Mouse (Mus musculus) midbrain, embryonic 12.5 days (tissue): Measurements from ENCODE around the gene Trim29. TPM values are rescaled to one million over a fixed set of nuclear protein-coding genes. Genes with fewer than 3 reads are reported as not detected.

ENCODE experiments used
- ATAC-seq: fragments of 200-750 bp; cut with Nextera tagmentation; 2 replicates; pipeline ENCODE4 v1.8.0; 2017; ENCODE audit warnings: low read depth, moderate TSS enrichment, moderate library complexity; ENCODE audit not compliant: low FRiP score
- H3K27ac ChIP-seq: fragments of 300-500 bp; sonication (generic); replicated peaks from 2 replicates; pipeline ENCODE4 v1.5.1; 2016; ENCODE audit warnings: mild to moderate bottlenecking
- H3K27me3 ChIP-seq: fragments of 300-500 bp; sonication (generic); 2 replicates; pipeline ENCODE4 v1.6.1; 2016; ENCODE audit warnings: mild to moderate bottlenecking
- H3K36me3 ChIP-seq: fragments of 300-500 bp; sonication (generic); 2 replicates; pipeline ENCODE4 v1.6.1; 2016
- H3K4me1 ChIP-seq: fragments of 300-500 bp; sonication (generic); 2 replicates; pipeline ENCODE4 v1.6.1; 2016
- H3K4me2 ChIP-seq: fragments of 300-500 bp; sonication (generic); replicated peaks from 2 replicates; pipeline ENCODE4 v1.6.1; 2016; ENCODE audit warnings: mild to moderate bottlenecking, moderate library complexity
- H3K4me3 ChIP-seq: fragments of 300-500 bp; sonication (generic); 2 replicates; pipeline ENCODE4 v1.5.1; 2016; ENCODE audit warnings: mild to moderate bottlenecking
- H3K9ac ChIP-seq: fragments of 300-500 bp; sonication (generic); replicated peaks from 2 replicates; pipeline ENCODE4 v1.6.1; 2016; ENCODE audit warnings: mild to moderate bottlenecking, moderate library complexity
- H3K9me3 ChIP-seq: fragments of 300-500 bp; sonication (generic); 2 replicates; pipeline ENCODE4 v1.6.1; 2016; ENCODE audit warnings: mild to moderate bottlenecking
- WGBS: fragments of 180-500 bp; shearing (Covaris S2); methylation state at CpG from one replicate; pipeline ENCODE4 v1.1.7; 2016; 5-methylcytosine and 5-hydroxymethylcytosine counted together
- polyA plus RNA-seq: library from polyadenylated mRNA; unstranded; fragments of >200 nt; fragmentation: Nextera tagmentation; extraction: Ambion mirVana; gene quantifications from 2 replicates; pipeline ENCODE4 v1.2.1, GENCODE M21; 2016

Trim29 gene
- polyA plus RNA-seq, 1 experiment from 2014 or later: 1.6 TPM

- ATAC-seq: no peak
- Histone ChIP-seq H3K9ac (no peak overlapping the region), H3K9me3 (no peaks in the 10 kb centered on the region), H3K4me3 (no peak overlapping the region), H3K4me1 (peaks cover 35% of the 10 kb centered on the region), H3K4me2 (no peak overlapping the region), H3K27me3 (peaks cover 62% of the 10 kb centered on the region), H3K36me3 (no peaks in the 10 kb centered on the region), H3K27ac (no peak overlapping the region)
- 87% methylated on average over 9 of the region's 9 CpGs for WGBS
Observed at GRCm38 (mm10) chr9:43273735-43274134, 36.9 kb upstream of the Trim29 start.

GRCm38 (mm10) chr9:43284284-43284683 lies 26.4 kb upstream of the Trim29 start:
- peak; percentile 80 for ATAC-seq
- Histone ChIP-seq H3K4me1 (peaks cover 10% of the 10 kb centered on the region; the same call in 1 of the 2 replicates), H3K9ac (no peak overlapping the region), H3K4me3 (no peak overlapping the region), H3K9me3 (no peaks in the 10 kb centered on the region), H3K27me3 (peaks cover 47% of the 10 kb centered on the region), H3K27ac (no peak overlapping the region), H3K36me3 (no peaks in the 10 kb centered on the region), H3K4me2 (no peak overlapping the region)
- WGBS: 4% methylated on average over 6 of the region's 6 CpGs

GRCm38 (mm10) chr9:43285281-43285680 lies 25.4 kb upstream of the Trim29 start:
- peaks cover 10% of the 10 kb centered on the region; the same call in 1 of the 2 replicates for H3K4me1 ChIP-seq
- H3K4me2 ChIP-seq: no peak overlapping the region
- no peaks in the 10 kb centered on the region for H3K36me3 ChIP-seq
- no peak overlapping the region for H3K9ac ChIP-seq
- H3K4me3 ChIP-seq: no peak overlapping the region
- peaks cover 48% of the 10 kb centered on the region for H3K27me3 ChIP-seq
- 85% methylated on average over 4 of the region's 4 CpGs for WGBS
- no peak for ATAC-seq
- H3K27ac ChIP-seq: no peak overlapping the region
- H3K9me3 ChIP-seq: no peaks in the 10 kb centered on the region

- peak; percentile 62; the same call in 1 of the 2 replicates for ATAC-seq
- 2% methylated on average over 20 of the region's 20 CpGs for WGBS
- peak overlapping the region; percentile 43 for H3K9ac ChIP-seq
- 0 out of 2 replicates have a peak, but pooled peaks cover 6% of the 10 kb centered on the region for H3K4me1 ChIP-seq
- H3K9me3 ChIP-seq: no peaks in the 10 kb centered on the region
- H3K36me3 ChIP-seq: no peaks in the 10 kb centered on the region
- peak overlapping the region; percentile 43 for H3K4me2 ChIP-seq
- H3K27me3 ChIP-seq: peaks cover 44% of the 10 kb centered on the region
- H3K4me3 ChIP-seq: no peak overlapping the region
- H3K27ac ChIP-seq: no peak overlapping the region
Observed at GRCm38 (mm10) chr9:43286870-43287269, 23.8 kb upstream of the Trim29 start.

- WGBS: 91% methylated on average over 6 of the region's 6 CpGs
Observed at GRCm38 (mm10) chr9:43293058-43293457, 17.6 kb upstream of the Trim29 start.

GRCm38 (mm10) chr9:43300394-43300793 lies 10.3 kb upstream of the Trim29 start:
- H3K4me3 ChIP-seq: no peak overlapping the region
- 81% methylated on average over 10 of the region's 10 CpGs for WGBS
- no peaks in the 10 kb centered on the region for H3K9me3 ChIP-seq
- no peak overlapping the region for H3K27ac ChIP-seq
- no peak overlapping the region for H3K4me2 ChIP-seq
- H3K9ac ChIP-seq: no peak overlapping the region
- ATAC-seq: no peak
- no peaks in the 10 kb centered on the region for H3K27me3 ChIP-seq
- H3K4me1 ChIP-seq: no peaks in the 10 kb centered on the region
- no peaks in the 10 kb centered on the region for H3K36me3 ChIP-seq

More at GRCm38 (mm10) chr9:43293058-43293457, 17.6 kb upstream of the Trim29 start:
- no peaks in the 10 kb centered on the region for H3K4me1 ChIP-seq
- no peak overlapping the region for H3K27ac ChIP-seq
- no peak overlapping the region for H3K9ac ChIP-seq
- H3K4me2 ChIP-seq: no peak overlapping the region
- H3K9me3 ChIP-seq: no peaks in the 10 kb centered on the region
- ATAC-seq: no peak
- no peak overlapping the region for H3K4me3 ChIP-seq
- H3K36me3 ChIP-seq: no peaks in the 10 kb centered on the region
- H3K27me3 ChIP-seq: 0 out of 2 replicates have a peak, but pooled peaks cover 10% of the 10 kb centered on the region

- no peaks in the 10 kb centered on the region for H3K9me3 ChIP-seq
- H3K27ac ChIP-seq: no peak overlapping the region
- ATAC-seq: no peak
- H3K27me3 ChIP-seq: no peaks in the 10 kb centered on the region
- no peak overlapping the region for H3K4me3 ChIP-seq
- no peak overlapping the region for H3K9ac ChIP-seq
- H3K4me1 ChIP-seq: no peaks in the 10 kb centered on the region
- WGBS: 58% methylated on average over 4 of the region's 4 CpGs
- H3K4me2 ChIP-seq: no peak overlapping the region
- H3K36me3 ChIP-seq: no peaks in the 10 kb centered on the region
Observed at GRCm38 (mm10) chr9:43302989-43303388, 7.7 kb upstream of the Trim29 start.

- Histone ChIP-seq H3K4me2 (no peak overlapping the region), H3K4me3 (no peak overlapping the region), H3K9ac (no peak overlapping the region), H3K27ac (no peak overlapping the region), H3K36me3 (no peaks in the 10 kb centered on the region), H3K27me3 (peaks cover 5% of the 10 kb centered on the region; the same call in 1 of the 2 replicates), H3K4me1 (no peaks in the 10 kb centered on the region), H3K9me3 (no peaks in the 10 kb centered on the region)
- 61% methylated on average over 6 of the region's 6 CpGs for WGBS
- ATAC-seq: no peak
Observed at GRCm38 (mm10) chr9:43305882-43306281, 4.8 kb upstream of the Trim29 start.

GRCm38 (mm10) chr9:43309087-43309872 lies 1.4 kb upstream of the Trim29 start:
- WGBS: 88% methylated on average over 6 of the region's 6 CpGs
- Histone ChIP-seq H3K36me3 (no peaks in the 10 kb centered on the region), H3K9ac (no peak overlapping the region), H3K4me1 (no peaks in the 10 kb centered on the region), H3K9me3 (no peaks in the 10 kb centered on the region), H3K27me3 (peaks cover 11% of the 10 kb centered on the region; the same call in 1 of the 2 replicates), H3K4me2 (no peak overlapping the region), H3K27ac (no peak overlapping the region), H3K4me3 (no peak overlapping the region)
- ATAC-seq: no peak

GRCm38 (mm10) chr9:43312190-43312589 lies 1.5 kb downstream of the Trim29 start:
- ATAC-seq: no peak
- Histone ChIP-seq H3K27ac (no peak overlapping the region), H3K4me3 (no peak overlapping the region), H3K9me3 (no peaks in the 10 kb centered on the region), H3K4me2 (no peak overlapping the region), H3K4me1 (no peaks in the 10 kb centered on the region), H3K9ac (no peak overlapping the region), H3K36me3 (no peaks in the 10 kb centered on the region), H3K27me3 (peaks cover 11% of the 10 kb centered on the region; the same call in 1 of the 2 replicates)
- WGBS: 84% methylated on average over 7 of the region's 7 CpGs

GRCm38 (mm10) chr9:43313805-43314204 lies 3.2 kb downstream of the Trim29 start:
- peaks cover 11% of the 10 kb centered on the region for H3K27me3 ChIP-seq
- H3K4me2 ChIP-seq: no peak overlapping the region
- ATAC-seq: no peak
- H3K27ac ChIP-seq: no peak overlapping the region
- H3K9me3 ChIP-seq: no peaks in the 10 kb centered on the region
- no peaks in the 10 kb centered on the region for H3K36me3 ChIP-seq
- no peak overlapping the region for H3K4me3 ChIP-seq
- H3K4me1 ChIP-seq: no peaks in the 10 kb centered on the region
- 90% methylated on average over 3 of the region's 3 CpGs for WGBS
- no peak overlapping the region for H3K9ac ChIP-seq

- H3K4me1 ChIP-seq: no peaks in the 10 kb centered on the region
- ATAC-seq: no peak
- no peak overlapping the region for H3K9ac ChIP-seq
- H3K27ac ChIP-seq: no peak overlapping the region
- no peaks in the 10 kb centered on the region for H3K36me3 ChIP-seq
- no peaks in the 10 kb centered on the region for H3K9me3 ChIP-seq
- WGBS: 57% methylated on average over 3 of the region's 3 CpGs
- no peak overlapping the region for H3K4me2 ChIP-seq
- H3K27me3 ChIP-seq: peaks cover 10% of the 10 kb centered on the region
- no peak overlapping the region for H3K4me3 ChIP-seq
Observed at GRCm38 (mm10) chr9:43315320-43315950, 4.8 kb downstream of the Trim29 start.
